Comparison of ENCODE assay signal across 8 mouse cellular contexts in genomic region chr9:27176154-27176553, GRCm38 (mm10). TPM values are rescaled to one million over a fixed set of nuclear protein-coding genes. Genes with fewer than 3 reads are reported as not detected.
DNase-seq lines count a peak whose midpoint lies in the region; ATAC-seq lines count a peak whose summit lies in the region.

No protein-coding gene starts in this region.

- H3K4me1 ChIP-seq in intestine, embryonic 16.5 days (ENCODE audit: control insufficient read depth, insufficient read depth, low read length) = no peaks in the 10 kb centered on the region
- peaks cover 8% of the 10 kb centered on the region for H3K4me1 ChIP-seq in midbrain, embryonic 16.5 days (ENCODE audit: control insufficient read depth, insufficient read depth, low read length)

- no peaks in the 10 kb centered on the region for H3K36me3 ChIP-seq in intestine, embryonic 16.5 days (ENCODE audit: control insufficient read depth, insufficient read depth, low read length)
- no peaks in the 10 kb centered on the region for H3K36me3 ChIP-seq in midbrain, embryonic 16.5 days (ENCODE audit: control insufficient read depth, insufficient read depth, low read length)

- no peak overlapping the region for H3K4me3 ChIP-seq in intestine, embryonic 16.5 days (ENCODE audit: low read length)
- H3K4me3 ChIP-seq in midbrain, embryonic 16.5 days (ENCODE audit: low read depth, low read length) = no peak overlapping the region

- H3K9me3 ChIP-seq in intestine, embryonic 16.5 days (ENCODE audit: control insufficient read depth, low read length) = no peaks in the 10 kb centered on the region
- H3K9me3 ChIP-seq in midbrain, embryonic 16.5 days (replicated peaks; ENCODE audit: control insufficient read depth, low read length, poor library complexity, severe bottlenecking) = no peaks in the 10 kb centered on the region

- no peak overlapping the region for H3K9ac ChIP-seq in intestine, embryonic 16.5 days (ENCODE audit: low read depth, low read length)
- no peak overlapping the region for H3K9ac ChIP-seq in midbrain, embryonic 16.5 days (ENCODE audit: low read depth, low read length)

- no peak overlapping the region for H3K4me2 ChIP-seq in intestine, embryonic 16.5 days (ENCODE audit: low read depth, low read length)
- H3K4me2 ChIP-seq in midbrain, embryonic 16.5 days (ENCODE audit: low read length) = no peak overlapping the region

- peak; percentile 67; the same call in 1 of the 2 replicates for ATAC-seq in intestine, embryonic 16.5 days
- peak; percentile 81 for ATAC-seq in midbrain, embryonic 16.5 days
- ATAC-seq in erythroblast, adult 5-6 weeks (replicated peaks; ENCODE audit: low FRiP score, poor library complexity, severe bottlenecking) = no peak

- intact Hi-C loops in gastrocnemius, postnatal 14 days (cut with DNase I; ENCODE audit: low total_unique reads) = no loop called here
- intact Hi-C loops in left cerebral cortex, postnatal 25 days (cut with DNase I) = loop anchor here (1.0 to 5.0 kb wide), 3 partner anchors 54 to 119 kb away; no protein-coding TSS in a partner anchor

- no peaks in the 10 kb centered on the region for H3K27me3 ChIP-seq in intestine, embryonic 16.5 days (replicated peaks; ENCODE audit: control insufficient read depth, insufficient read depth, low read length)
- H3K27me3 ChIP-seq in midbrain, embryonic 16.5 days (ENCODE audit: control insufficient read depth, insufficient read depth, low read depth, low read length) = no peaks in the 10 kb centered on the region

- WGBS in intestine, embryonic 16.5 days = 2% methylated on average over 2 of the region's 2 CpGs
- WGBS in midbrain, embryonic 16.5 days = 3% methylated on average over 2 of the region's 2 CpGs

- peak; percentile 52 for DNase-seq in urinary bladder, postnatal 14 days (ENCODE audit: low spot score)
- no peak for DNase-seq in urinary bladder, postnatal 10 days (ENCODE audit: low spot score)
- peak; percentile 85 to 88 for DNase-seq in cerebellum, postnatal 14 days
- peak; percentile 56 for DNase-seq in gastrocnemius, postnatal 14 days
- DNase-seq in left cerebral cortex, postnatal 25 days (ENCODE audit: low spot score in 2 of 2) = peak; percentile 71 to 92

- H3K27ac ChIP-seq in intestine, embryonic 16.5 days (ENCODE audit: low read length) = no peak overlapping the region
- H3K27ac ChIP-seq in midbrain, embryonic 16.5 days (ENCODE audit: low read length) = no peak overlapping the region

RNA-seq across cellular contexts. Expression of gene Jam3, which starts 20.9 kb away (rescaled TPM):
- 10 to 100 TPM; 19.2 to 21.2 TPM for total RNA-seq in gastrocnemius, postnatal 14 days (2021)
- 36.5 and 41.4 TPM in 2 replicates for polyA plus RNA-seq in intestine, embryonic 16.5 days (2015; fragmentation: Nextera tagmentation; extraction: Ambion mirVana)
- 10 to 100 TPM; 30.7 to 33.4 TPM for total RNA-seq in left cerebral cortex, postnatal 25 days (2021)
- polyA plus RNA-seq in midbrain, embryonic 16.5 days (2015; fragmentation: Nextera tagmentation; extraction: Ambion mirVana) = 46.3 and 57.8 TPM in 2 replicates
- not detected in 2 replicates for total RNA-seq in erythroblast, adult 5-6 weeks (2015; ENCODE audit: low replicate concordance)
- total RNA-seq in erythroblast, adult 5-6 weeks (2017; ENCODE audit: low replicate concordance) = 0.60 TPM in 1 of 2 replicates, not detected in the other

Comparison
In these comparisons a context has a peak if more than half of its experiments do, and no peak if none do; other contexts are left out.
1. RNA of gene Jam3, which starts 20.9 kb away (total RNA-seq): 30.7 to 33.4 TPM in left cerebral cortex, postnatal 25 days and 19.2 to 21.2 TPM in gastrocnemius, postnatal 14 days; 0.60 TPM in erythroblast, adult 5-6 weeks; every median in the first group is over 10 times any median in the second.